Mouse (Mus musculus) liver, adult 2 months (tissue): ENCODE measurements around the gene Cse1l.

ENCODE experiments used
- CTCF ChIP-seq: fragments of 200-500 bp; IDR thresholded peaks from 2 replicates; pipeline ENCODE4 v1.5.1; 2011; ENCODE audit warnings: low read depth, low read length, control low read depth
- POLR2A ChIP-seq: fragments of 200-500 bp; IDR thresholded peaks from 2 replicates; pipeline ENCODE4 v1.6.1; 2011; ENCODE audit warnings: low read length, control low read depth; ENCODE audit not compliant: insufficient read depth; ENCODE audit errors: extremely low read depth

DNA sequence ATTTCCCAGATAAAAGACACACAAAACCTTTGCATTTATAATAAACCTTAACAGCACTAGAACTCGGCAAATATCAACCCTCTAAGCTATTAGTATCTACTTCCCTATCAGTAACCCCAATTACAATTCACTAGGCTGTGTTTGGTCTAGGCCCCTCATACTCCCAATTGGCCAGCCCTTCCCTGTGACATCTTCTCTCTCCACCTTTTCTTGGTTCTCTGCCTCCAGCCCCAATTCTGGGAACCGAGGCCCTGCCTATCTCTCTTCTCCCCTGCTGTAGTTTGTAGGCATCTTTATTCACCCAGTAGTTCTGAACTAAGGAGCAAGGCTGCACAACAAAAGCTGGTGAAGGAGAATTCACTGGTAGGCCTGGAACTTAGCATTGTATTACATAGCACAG is 18.1 kb downstream of the Cse1l start:
- TF ChIP-seq POLR2A (no peak), CTCF (no peak)
